ENCODE assay signal across 37 mouse cellular contexts in genomic region chrX:107708584-107708983, GRCm38 (mm10). TPM values are rescaled to one million over a fixed set of nuclear protein-coding genes. Genes with fewer than 3 reads are reported as not detected.
"Had no signal": no experiment of that assay in that cellular context is flagged by ENCODE, and none has a peak within 500 bp of the region (broad histone marks: within the 10 kb centered on the region; RNA-seq: fewer than 3 reads in every experiment).

No protein-coding gene starts in this region.

- DNase-seq: left cerebral cortex, postnatal 4 days; liver; liver, embryonic 13.5 days; liver, postnatal 0 days; lung, adult 18-20 months; lung, adult 2 months; lung, embryonic 14.5 days; lung, postnatal 10 days; lung, postnatal 14 days; lung, postnatal 36 days; lung, postnatal 4 days; midbrain, embryonic 14.5 days had no signal

- H3K4me1 ChIP-seq: limb, embryonic 10.5 days; limb, embryonic 12.5 days; limb, embryonic 13.5 days; limb, embryonic 15.5 days; liver, embryonic 12.5 days; liver, embryonic 13.5 days; liver, embryonic 15.5 days; lung, embryonic 15.5 days; megakaryocyte, embryonic 14.5 days; midbrain, embryonic 10.5 days; midbrain, embryonic 12.5 days; midbrain, embryonic 13.5 days; midbrain, embryonic 15.5 days had no signal

- H3K9me3 ChIP-seq: limb, embryonic 10.5 days; limb, embryonic 12.5 days; limb, embryonic 13.5 days; limb, embryonic 15.5 days; liver, embryonic 12.5 days; liver, embryonic 13.5 days; liver, embryonic 15.5 days; lung, embryonic 15.5 days; megakaryocyte, embryonic 14.5 days; midbrain, embryonic 10.5 days; midbrain, embryonic 12.5 days; midbrain, embryonic 13.5 days; midbrain, embryonic 15.5 days had no signal

- H3K9ac ChIP-seq: limb, embryonic 12.5 days; limb, embryonic 13.5 days; limb, embryonic 15.5 days; liver, embryonic 12.5 days; liver, embryonic 13.5 days; liver, embryonic 14.5 days; liver, embryonic 15.5 days; liver, postnatal 0 days; lung, embryonic 14.5 days; lung, embryonic 15.5 days; midbrain, embryonic 12.5 days; midbrain, embryonic 13.5 days; midbrain, embryonic 15.5 days had no signal

- H3K27ac ChIP-seq: limb, embryonic 10.5 days; limb, embryonic 12.5 days; limb, embryonic 13.5 days; limb, embryonic 15.5 days; liver, embryonic 12.5 days; liver, embryonic 13.5 days; liver, embryonic 14.5 days; liver, embryonic 15.5 days; lung, embryonic 15.5 days; macrophage; midbrain, embryonic 10.5 days; midbrain, embryonic 12.5 days; midbrain, embryonic 13.5 days; midbrain, embryonic 15.5 days had no signal

- H3K27me3 ChIP-seq: limb, embryonic 12.5 days; limb, embryonic 13.5 days; limb, embryonic 15.5 days; liver, embryonic 12.5 days; liver, embryonic 13.5 days; liver, embryonic 15.5 days; lung, embryonic 15.5 days; midbrain, embryonic 12.5 days; midbrain, embryonic 13.5 days; midbrain, embryonic 15.5 days had no signal

- H3K4me3 ChIP-seq: limb, embryonic 10.5 days; limb, embryonic 12.5 days; limb, embryonic 13.5 days; limb, embryonic 15.5 days; liver, embryonic 12.5 days; liver, embryonic 13.5 days; liver, embryonic 15.5 days; lung, embryonic 15.5 days; megakaryocyte, embryonic 14.5 days; midbrain, embryonic 10.5 days; midbrain, embryonic 12.5 days; midbrain, embryonic 13.5 days; midbrain, embryonic 15.5 days; myocyte had no signal

- H3K36me3 ChIP-seq: limb, embryonic 10.5 days; limb, embryonic 12.5 days; limb, embryonic 13.5 days; limb, embryonic 15.5 days; liver, embryonic 12.5 days; liver, embryonic 13.5 days; liver, embryonic 15.5 days; lung, embryonic 15.5 days; midbrain, embryonic 10.5 days; midbrain, embryonic 12.5 days; midbrain, embryonic 13.5 days; midbrain, embryonic 15.5 days had no signal

RNA-seq across cellular contexts. Expression of gene Tbx22, which starts 40.8 kb away (rescaled TPM):
- total RNA-seq: left cerebral cortex, postnatal 10 days; left cerebral cortex, postnatal 4 days; liver, adult 2 months; megakaryocyte progenitor cell, adult 5-6 weeks; megakaryocyte, adult 5-6 weeks; megakaryocyte-erythroid progenitor cell, adult 5-6 weeks; midbrain, postnatal 0 days; monocyte, adult 5-6 weeks had no signal
- polyA plus RNA-seq: liver, adult 2 months; liver, embryonic 12.5 days; liver, embryonic 13.5 days; liver, embryonic 15.5 days; liver, embryonic 16.5 days; liver, postnatal 0 days; lung, adult 2 months; lung, embryonic 15.5 days; lung, postnatal 0 days; macrophage; midbrain, embryonic 13.5 days; midbrain, embryonic 14.5 days; myocyte; neural tube, embryonic 11.5 days had no signal
